Mouse (Mus musculus): ENCODE measurements at regions not wholly inside any gene's neighbourhood (a gene's known extent, or its start where the extent isn't known, plus 50 kb on each side); places are given as distances from the start of the nearest gene placed in this dataset.

GRCm38 (mm10) chr13:10799351-10799913, 438.8 kb upstream of the Chrm3 start:
- Histone ChIP-seq H3K4me2 (no peak overlapping the region), H3K27ac (replicated peaks) (no peak overlapping the region), H3K4me3 (no peak overlapping the region), H3K27me3 (no peaks in the 10 kb centered on the region), H3K36me3 (no peaks in the 10 kb centered on the region), H3K4me1 (replicated peaks) (no peaks in the 10 kb centered on the region), H3K9me3 (no peaks in the 10 kb centered on the region), H3K9ac (no peak overlapping the region)
- 74% methylated on average over 3 of the region's 3 CpGs for WGBS
- ATAC-seq (ENCODE audit: low read depth) = no peak
